Mouse (Mus musculus) urinary bladder, postnatal 14 days (tissue): ENCODE measurements around the gene Socs7.

Experiments
- DNase-seq: peaks from one replicate; pipeline ENCODE4 v3.0.0; 2021; ENCODE audit warnings: low spot score

Gene Socs7

DNA sequence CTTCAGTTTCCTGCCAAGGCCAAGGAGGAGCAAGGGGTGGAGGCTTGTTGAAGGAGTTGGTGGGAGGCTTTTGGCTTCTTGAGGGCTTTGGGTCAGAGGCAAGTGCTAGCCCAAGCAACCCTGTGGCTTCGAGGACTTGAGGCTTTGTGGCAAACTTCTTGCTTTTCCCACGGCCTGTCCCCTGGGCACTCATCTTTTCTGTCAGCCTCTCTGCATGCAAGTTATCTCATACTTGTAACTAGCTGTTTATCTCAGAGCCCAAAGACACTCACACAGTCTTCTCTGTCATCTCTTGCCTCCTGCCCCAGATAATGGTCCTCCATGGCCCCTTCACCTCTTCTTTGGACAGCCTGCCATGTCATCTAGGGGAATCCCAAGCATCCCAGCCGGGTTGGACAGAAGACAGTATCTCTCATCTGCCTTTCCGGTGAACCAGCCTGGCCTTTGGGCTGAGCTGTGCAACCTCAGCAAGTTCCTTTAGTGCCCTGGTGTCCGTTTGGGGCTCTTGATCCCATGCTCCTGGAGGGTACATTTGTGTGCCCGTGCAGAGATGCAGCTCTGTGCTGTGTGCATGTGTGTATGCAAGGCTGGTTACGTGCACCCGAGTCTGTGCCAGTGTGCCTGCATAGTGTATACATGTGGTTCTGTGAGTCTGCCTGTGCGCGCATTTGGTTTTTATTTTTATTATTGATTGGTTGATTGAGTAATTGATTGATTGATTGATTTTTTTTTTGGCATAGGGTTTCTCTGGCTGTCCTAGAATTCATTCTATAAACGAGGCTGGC lies 80.7 kb downstream of the Socs7 start:
- no peak for DNase-seq

DNA sequence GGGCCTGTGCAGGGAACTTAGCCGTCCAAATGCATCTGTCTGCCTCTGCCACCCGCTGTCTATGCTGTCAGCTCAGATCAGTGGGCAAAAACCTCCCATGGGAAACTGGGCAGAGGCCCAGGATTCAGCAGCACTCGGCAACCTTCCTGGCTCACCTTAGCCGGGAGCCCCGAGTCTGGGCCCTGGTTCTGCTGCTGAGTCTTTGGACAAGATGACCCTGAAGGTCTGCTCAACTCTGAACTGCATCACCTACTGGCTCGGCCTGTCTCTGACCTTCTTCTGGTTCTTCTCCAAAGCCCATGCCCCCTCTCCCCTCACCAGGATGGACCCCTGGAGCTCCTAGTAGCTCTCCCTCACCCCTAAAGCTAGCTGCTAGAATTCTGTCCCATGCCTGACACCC lies 83.2 kb downstream of the Socs7 start:
- DNase-seq = no peak

DNA sequence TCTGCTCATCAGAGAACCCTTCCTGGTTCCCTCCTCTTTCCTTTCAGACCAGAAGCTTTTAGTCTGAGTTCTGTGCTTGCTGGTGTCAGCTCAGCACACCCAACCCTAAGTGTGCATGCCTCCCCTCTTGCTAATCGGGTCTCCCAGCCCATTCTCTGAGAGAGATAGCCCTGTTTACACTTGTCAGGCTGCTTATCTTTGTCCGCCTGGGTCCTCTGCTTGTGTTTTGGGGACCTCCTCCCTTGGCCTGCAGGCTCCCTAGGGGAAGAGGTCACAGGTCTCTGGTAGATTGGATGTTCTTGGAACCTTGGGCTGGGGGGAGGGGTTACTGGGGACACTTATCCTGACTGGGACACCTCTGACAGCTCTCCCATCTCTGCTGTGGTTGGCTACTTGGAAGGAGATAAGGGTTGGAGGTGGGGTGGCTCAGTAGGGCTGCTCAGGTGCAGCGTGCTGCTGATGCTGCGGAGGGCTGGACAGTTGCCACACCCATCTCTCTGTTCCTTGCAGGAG lies 83.7 kb downstream of the Socs7 start:
- DNase-seq = no peak

DNA sequence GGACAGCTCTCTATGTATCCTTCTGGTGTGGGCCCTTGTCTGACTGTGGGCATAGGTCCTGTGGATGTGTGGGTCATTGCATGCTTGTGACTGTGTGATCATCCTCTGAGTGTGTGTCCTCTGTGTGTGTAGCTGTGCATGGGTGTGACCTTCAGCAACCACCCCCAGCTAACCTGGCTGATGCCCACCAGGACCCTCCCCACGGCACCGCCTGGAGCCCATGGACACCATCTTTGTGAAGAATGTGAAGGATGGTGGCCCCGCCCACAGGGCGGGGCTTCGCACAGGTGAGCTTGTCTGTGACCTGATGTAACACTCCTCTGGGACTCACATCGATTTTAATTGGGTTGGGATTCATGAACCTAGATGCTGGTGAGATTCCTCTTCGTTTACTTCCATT lies 85.6 kb downstream of the Socs7 start:
- DNase-seq = no peak
